Mouse (Mus musculus) CH12.LX (cell line): ENCODE measurements around the gene Nos1. TPM values are rescaled to one million over a fixed set of nuclear protein-coding genes. Genes with fewer than 3 reads are reported as not detected.

Source experiments
- DNase-seq: peaks from one replicate; pipeline ENCODE4 v3.0.0-alpha.2; 2013; ENCODE audit errors: extremely low read depth
- H3K27ac ChIP-seq: 2 replicates; pipeline ENCODE4 v1.5.1; 2012; ENCODE audit warnings: low read depth, mild to moderate bottlenecking, control low read depth, moderate library complexity; ENCODE audit not compliant: insufficient read depth
- H3K27me3 ChIP-seq: replicated peaks from 2 replicates; pipeline ENCODE3; 2012; ENCODE audit warnings: inconsistent platforms
- H3K36me3 ChIP-seq, 2 experiments: replicated peaks in 1 of 2; 2 replicates each; pipeline versions ENCODE3 to v1.6.1; 2012; ENCODE audit warnings: inconsistent platforms in 1 of 2, low read length in 1 of 2, mild to moderate bottlenecking in 1 of 2, mixed read lengths in 1 of 2, moderate library complexity in 1 of 2; ENCODE audit not compliant: control insufficient read depth in 1 of 2, insufficient read depth in 1 of 2
- H3K4me1 ChIP-seq, 2 experiments: 2 replicates each; pipeline ENCODE4 v1.6.1; 2012; ENCODE audit warnings: inconsistent platforms in 1 of 2, moderate library complexity in 1 of 2; ENCODE audit not compliant: insufficient read depth in 2 of 2, control insufficient read depth in 1 of 2
- H3K4me2 ChIP-seq: 2 replicates; pipeline ENCODE4 v1.6.1; 2012; ENCODE audit warnings: low read depth, mild to moderate bottlenecking, control low read depth; ENCODE audit not compliant: poor library complexity, insufficient read depth, severe bottlenecking
- H3K4me3 ChIP-seq, 3 experiments: fragments of 150-350 bp in 1 of 3; sonication (generic) in 1 of 3; replicated peaks in 1 of 3; 2 replicates each; pipeline versions ENCODE3 to v1.5.1; 2011 to 2012; ENCODE audit warnings: low read depth in 2 of 3, low read length in 2 of 3, mild to moderate bottlenecking in 2 of 3, moderate library complexity in 2 of 3, control low read depth in 1 of 3, improper control_type of control experiment in 1 of 3, inconsistent platforms in 1 of 3, mixed read lengths in 1 of 3; ENCODE audit not compliant: poor library complexity in 1 of 3
- H3K79me2 ChIP-seq: replicated peaks from 2 replicates; pipeline ENCODE4 v1.6.1; 2012; ENCODE audit warnings: mild to moderate bottlenecking, moderate library complexity; ENCODE audit not compliant: control insufficient read depth, poor library complexity, insufficient read depth, severe bottlenecking; ENCODE audit errors: extremely low read depth
- H3K9ac ChIP-seq: 2 replicates; pipeline ENCODE4 v1.6.1; 2012; ENCODE audit warnings: low read depth, mild to moderate bottlenecking, control low read depth, moderate library complexity; ENCODE audit not compliant: insufficient read depth
- H3K9me3 ChIP-seq: replicated peaks from 2 replicates; pipeline ENCODE3; 2012; ENCODE audit warnings: low read length, inconsistent platforms, mixed read lengths
- BHLHE40 ChIP-seq: IDR thresholded peaks from 2 replicates; pipeline ENCODE4 v1.6.1; 2011; ENCODE audit warnings: mild to moderate bottlenecking, low read depth, low read length, improper control_type of control experiment
- CTCF ChIP-seq, 2 experiments: IDR thresholded peaks in 1 of 2; conservative IDR thresholded peaks in 1 of 2; 2 replicates each; pipeline ENCODE4 v1.5.1; 2011 to 2012; ENCODE audit warnings: low read depth in 2 of 2, low read length in 2 of 2, improper control_type of control experiment in 1 of 2, inconsistent platforms in 1 of 2, mild to moderate bottlenecking in 1 of 2, moderate library complexity in 1 of 2
- E2F4 ChIP-seq: IDR thresholded peaks from 2 replicates; pipeline ENCODE4 v1.6.1; 2011; ENCODE audit warnings: low read depth, low read length, improper control_type of control experiment; ENCODE audit not compliant: insufficient replicate concordance
- GABPA ChIP-seq: IDR thresholded peaks from 2 replicates; pipeline ENCODE4 v1.6.1; 2012; ENCODE audit warnings: low read depth, low read length, improper control_type of control experiment, inconsistent platforms; ENCODE audit not compliant: insufficient replicate concordance
- IRF4 ChIP-seq: IDR thresholded peaks from 2 replicates; pipeline ENCODE4 v1.6.1; 2014; ENCODE audit warnings: low read depth, mild to moderate bottlenecking, inconsistent platforms, low read length, improper control_type of control experiment
- JUND ChIP-seq: conservative IDR thresholded peaks from 2 replicates; pipeline ENCODE4 v1.6.1; 2011; ENCODE audit warnings: low read depth, low read length, improper control_type of control experiment
- MAFK ChIP-seq: IDR thresholded peaks from 2 replicates; pipeline ENCODE4 v1.6.1; 2011; ENCODE audit warnings: low read length, improper control_type of control experiment; ENCODE audit not compliant: insufficient replicate concordance
- MAZ ChIP-seq: IDR thresholded peaks from 2 replicates; pipeline ENCODE4 v1.6.1; 2012; ENCODE audit warnings: low read depth, mild to moderate bottlenecking, inconsistent platforms, low read length, improper control_type of control experiment, moderate library complexity
- MYC ChIP-seq: IDR thresholded peaks from 2 replicates; pipeline ENCODE4 v1.6.1; 2011; ENCODE audit warnings: low read depth, mild to moderate bottlenecking, improper control_type of control experiment, low read length
- NELFE ChIP-seq: IDR thresholded peaks from 2 replicates; pipeline ENCODE4 v1.6.1; 2011; ENCODE audit warnings: low read depth, low read length, improper control_type of control experiment
- POLR2AphosphoS2 ChIP-seq: IDR thresholded peaks from 2 replicates; pipeline ENCODE4 v1.6.1; 2011; ENCODE audit warnings: low read depth, low read length, improper control_type of control experiment
- RAD21 ChIP-seq: IDR thresholded peaks from 2 replicates; pipeline ENCODE4 v1.6.1; 2011; ENCODE audit warnings: low read depth, mild to moderate bottlenecking, low read length, improper control_type of control experiment, moderate library complexity
- RCOR1 ChIP-seq: conservative IDR thresholded peaks from 2 replicates; pipeline ENCODE4 v1.6.1; 2012; ENCODE audit warnings: low read depth, mild to moderate bottlenecking, inconsistent platforms, low read length, improper control_type of control experiment
- SIN3A ChIP-seq: IDR thresholded peaks from 2 replicates; pipeline ENCODE4 v1.6.1; 2012; ENCODE audit warnings: low read length, improper control_type of control experiment, inconsistent platforms
- SMC3 ChIP-seq: IDR thresholded peaks from 2 replicates; pipeline ENCODE4 v1.6.1; 2011; ENCODE audit warnings: low read depth, low read length, improper control_type of control experiment
- TBP ChIP-seq: conservative IDR thresholded peaks from 2 replicates; pipeline ENCODE4 v1.6.1; 2011; ENCODE audit warnings: low read depth, low read length, improper control_type of control experiment
- TCF12 ChIP-seq: IDR thresholded peaks from 2 replicates; pipeline ENCODE4 v1.6.1; 2014; ENCODE audit warnings: low read depth, mild to moderate bottlenecking, inconsistent platforms, low read length, improper control_type of control experiment
- UBTF ChIP-seq: IDR thresholded peaks from 2 replicates; pipeline ENCODE4 v1.6.1; 2012; ENCODE audit warnings: low read depth, mild to moderate bottlenecking, inconsistent platforms, low read length, improper control_type of control experiment, moderate library complexity
- USF2 ChIP-seq: conservative IDR thresholded peaks from 2 replicates; pipeline ENCODE4 v1.6.1; 2011; ENCODE audit warnings: low read depth, low read length, improper control_type of control experiment
- ZC3H11A ChIP-seq: IDR thresholded peaks from 2 replicates; pipeline ENCODE4 v1.6.1; 2012; ENCODE audit warnings: low read depth, mild to moderate bottlenecking, inconsistent platforms, low read length, improper control_type of control experiment
- ZKSCAN1 ChIP-seq: IDR thresholded peaks from 2 replicates; pipeline ENCODE4 v1.6.1; 2012; ENCODE audit warnings: low read depth, inconsistent platforms, low read length, improper control_type of control experiment, borderline replicate concordance
- ZMIZ1 ChIP-seq: IDR thresholded peaks from 2 replicates; pipeline ENCODE4 v1.6.1; 2012; ENCODE audit warnings: low read depth, mild to moderate bottlenecking, inconsistent platforms, low read length, improper control_type of control experiment
- dilution Hi-C: fragments of 300-500 bp; cut with MboI; formaldehyde crosslinking; loops from 2 replicates; pipeline ENCODE4 v1.14.3; 2020; ENCODE audit warnings: low sequenced_read_pairs; ENCODE audit not compliant: extremely low pct_unique_long_range_greater_than_20kb, extremely low pct_ligation_motif_present
- in situ Hi-C: fragments of 300-500 bp; cut with MboI; formaldehyde crosslinking; loops from 3 replicates; pipeline ENCODE4 v1.14.3; 2019; ENCODE audit warnings: low sequenced_read_pairs, low pct_ligation_motif_present, low pct_unique_long_range_greater_than_20kb, mixed read lengths
- polyA plus RNA-seq: library from polyadenylated mRNA; unstranded; fragments of >175 nt; gene quantifications from 2 replicates; pipeline ENCODE4 v1.2.1, GENCODE M21; 2012; ENCODE audit warnings: low read depth; ENCODE audit not compliant: insufficient read length
- total RNA-seq, 2 experiments: library from RNA; depleted of rRNA; stranded (reverse); fragments of 300-350 nt in 1 of 2; fragments of >200 nt in 1 of 2; gene quantifications; 2 replicates each; pipeline ENCODE4 v1.2.3; 2012 to 2014

The Nos1 gene
- total and polyA plus RNA-seq, 3 experiments = 2.4 to 17.0 (median 5.6) TPM

DNA sequence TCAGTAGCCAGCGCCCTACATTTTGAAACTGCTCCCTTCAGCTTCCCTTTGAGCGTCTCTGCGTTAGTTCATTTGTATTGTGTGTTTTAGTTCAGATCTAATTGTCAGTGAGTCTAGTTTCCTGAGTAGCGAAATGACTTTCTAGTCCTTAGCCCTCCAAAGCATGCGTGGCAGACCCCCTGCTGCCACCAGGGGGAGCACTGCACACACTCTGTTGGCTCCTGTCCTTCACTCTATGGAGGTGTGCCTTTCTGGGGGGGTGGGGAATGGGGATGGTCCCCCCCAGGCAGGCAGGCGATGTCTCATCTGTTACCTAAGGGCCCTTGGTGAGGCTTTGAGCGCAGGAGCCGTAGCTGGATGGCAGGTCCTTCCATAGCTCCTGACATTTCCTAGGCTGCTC, 223.8 kb downstream of the Nos1 start:
- peaks cover 71 to 99% of the 10 kb centered on the region in 2 experiments for H3K36me3 ChIP-seq
- peak; percentile 86 for TF ChIP-seq SMC3
- no peak for TF ChIP-seq TBP
- TF ChIP-seq TCF12 = 0 out of 2 replicates have a peak, but pooled peaks have one; percentile 11
- no peak for TF ChIP-seq RCOR1
- peak; percentile 67 to 82 for TF ChIP-seq CTCF (conservative IDR thresholded peaks at IDR 0.05 in 1 of 2, IDR thresholded peaks at IDR 0.05 in 1 of 2; ENCODE audit: low read depth in 2 of 2, low read length in 2 of 2)
- peak; percentile 36; the same call in 1 of the 2 replicates for TF ChIP-seq ZC3H11A
- TF ChIP-seq ZKSCAN1 = no peak
- peak; percentile 55 for TF ChIP-seq RAD21
- no peaks in the 10 kb centered on the region for H3K4me1 ChIP-seq
- no peaks in the 10 kb centered on the region for H3K79me2 ChIP-seq
- in situ Hi-C loops = loop anchor here (5.0 kb wide), 1 partner anchor 73 kb away; no protein-coding TSS in a partner anchor
- no peak overlapping the region for H3K27ac ChIP-seq
- H3K4me3 ChIP-seq = no peak overlapping the region
- H3K4me2 ChIP-seq = no peak overlapping the region
- dilution Hi-C loops = no loop called here
- H3K9ac ChIP-seq = no peak overlapping the region
- no peaks in the 10 kb centered on the region for H3K27me3 ChIP-seq
- peak; percentile 59 for DNase-seq
- no peaks in the 10 kb centered on the region for H3K9me3 ChIP-seq

DNA sequence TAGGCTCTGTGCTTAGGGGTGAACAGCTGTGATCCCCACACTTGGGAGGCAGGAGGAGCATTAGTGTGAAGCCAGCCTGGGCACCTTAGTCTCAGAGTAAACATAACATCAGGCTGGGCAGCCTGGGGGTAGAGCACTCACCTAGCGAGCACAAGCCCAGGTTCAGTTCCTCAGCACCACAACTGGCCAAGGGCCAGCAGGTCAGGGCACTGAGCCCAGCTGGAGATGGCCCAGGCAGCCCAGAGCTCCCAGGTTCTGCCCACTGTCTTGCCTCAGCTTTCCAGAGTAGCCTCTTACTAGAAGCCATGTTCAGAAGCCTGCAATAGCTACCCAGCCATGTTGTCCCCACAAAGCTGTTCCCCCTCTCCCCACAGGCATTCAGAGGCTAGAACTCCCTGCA, 224.9 kb downstream of the Nos1 start:
- in situ Hi-C loops = no loop called here

GRCm38 (mm10) chr5:118008344-118008743, 227.5 kb downstream of the Nos1 start:
- TF ChIP-seq TBP (no peak), MAFK (no peak), UBTF (no peak), MAZ (no peak), NELFE (no peak), POLR2AphosphoS2 (no peak), IRF4 (no peak)

More for the DNA sequence above, 224.9 kb downstream of the Nos1 start:
- H3K9ac ChIP-seq = no peak overlapping the region
- no peaks in the 10 kb centered on the region for H3K9me3 ChIP-seq
- H3K4me2 ChIP-seq = no peak overlapping the region
- H3K27me3 ChIP-seq = no peaks in the 10 kb centered on the region
- H3K36me3 ChIP-seq = peaks cover 70 to 95% of the 10 kb centered on the region in 2 experiments
- H3K79me2 ChIP-seq = no peaks in the 10 kb centered on the region
- H3K4me1 ChIP-seq = no peaks in the 10 kb centered on the region
- no peak for TF ChIP-seq MYC
- TF ChIP-seq SIN3A = no peak
- TF ChIP-seq ZMIZ1 = no peak
- no peak for TF ChIP-seq BHLHE40
- TF ChIP-seq JUND = no peak
- TF ChIP-seq MAFK = no peak
- no peak for TF ChIP-seq USF2
- no peak for TF ChIP-seq ZKSCAN1
- no peak for TF ChIP-seq CTCF (conservative IDR thresholded peaks at IDR 0.05 in 1 of 2, IDR thresholded peaks at IDR 0.05 in 1 of 2; ENCODE audit: low read depth in 2 of 2, low read length in 2 of 2)
- no peak for TF ChIP-seq POLR2AphosphoS2
- TF ChIP-seq MAZ = no peak
- TF ChIP-seq E2F4 = no peak
- TF ChIP-seq RCOR1 = no peak
- no peak for TF ChIP-seq GABPA
- no peak overlapping the region for H3K27ac ChIP-seq
- DNase-seq = no peak
- dilution Hi-C loops = no loop called here
- H3K4me3 ChIP-seq = no peak overlapping the region

More at GRCm38 (mm10) chr5:118008344-118008743, 227.5 kb downstream of the Nos1 start:
- in situ Hi-C loops = no loop called here
- no peaks in the 10 kb centered on the region for H3K27me3 ChIP-seq
- H3K9ac ChIP-seq = no peak overlapping the region
- no peaks in the 10 kb centered on the region for H3K4me1 ChIP-seq
- H3K79me2 ChIP-seq = no peaks in the 10 kb centered on the region
- H3K4me3 ChIP-seq = no peak overlapping the region
- no peak for DNase-seq
- H3K9me3 ChIP-seq = no peaks in the 10 kb centered on the region
- H3K4me2 ChIP-seq = no peak overlapping the region
- H3K36me3 ChIP-seq = peaks cover 46 to 79% of the 10 kb centered on the region in 2 experiments
- H3K27ac ChIP-seq = no peak overlapping the region
- dilution Hi-C loops = no loop called here
